Mouse (Mus musculus): ENCODE data around the gene Lama2.

Lama2 gene

GRCm38 (mm10) chr10:27619658-27620057 lies at the start of gene Lama2:
Gene Lama2 (minus strand): TSS chr10:27619758.
- no peak for DNase-seq

- no peak for DNase-seq
These were observed 44.8 kb upstream of the Lama2 start for GRCm38 (mm10) chr10:27664391-27664790.

GRCm38 (mm10) chr10:27663396-27663795 lies 43.8 kb upstream of the Lama2 start:
- no peak for DNase-seq

- DNase-seq = no peak
These were observed 34.6 kb upstream of the Lama2 start for GRCm38 (mm10) chr10:27654164-27654563.

- no peak for DNase-seq
These were observed 33.3 kb upstream of the Lama2 start for GRCm38 (mm10) chr10:27652694-27653335.

GRCm38 (mm10) chr10:27635721-27636120 lies 16.2 kb upstream of the Lama2 start:
- DNase-seq = no peak

- DNase-seq = no peak
These were observed 11.4 kb upstream of the Lama2 start for GRCm38 (mm10) chr10:27631002-27631401.

GRCm38 (mm10) chr10:27621697-27622449 lies 2.3 kb upstream of the Lama2 start:
- DNase-seq = no peak

GRCm38 (mm10) chr10:27617522-27618020 lies 2.0 kb downstream of the Lama2 start:
- no peak for DNase-seq

- DNase-seq = no peak
These were observed 2.7 kb downstream of the Lama2 start for GRCm38 (mm10) chr10:27616641-27617415.

- no peak for DNase-seq
These were observed 23.9 kb downstream of the Lama2 start for GRCm38 (mm10) chr10:27595675-27596074.

GRCm38 (mm10) chr10:27533217-27533616 lies 86.3 kb downstream of the Lama2 start:
- DNase-seq = no peak

GRCm38 (mm10) chr10:27508847-27509459 lies 110.6 kb downstream of the Lama2 start:
- DNase-seq = no peak

GRCm38 (mm10) chr10:27500863-27501262 lies 118.7 kb downstream of the Lama2 start:
- DNase-seq = no peak

- DNase-seq = no peak
These were observed 131.1 kb downstream of the Lama2 start for GRCm38 (mm10) chr10:27488452-27488851.

- no peak for DNase-seq
These were observed 135.5 kb downstream of the Lama2 start for GRCm38 (mm10) chr10:27484041-27484440.

- no peak for DNase-seq
These were observed 144.0 kb downstream of the Lama2 start for GRCm38 (mm10) chr10:27475540-27475939.

- DNase-seq = no peak
These were observed 151.3 kb downstream of the Lama2 start for GRCm38 (mm10) chr10:27468274-27468673.

GRCm38 (mm10) chr10:27413583-27414465 lies 205.7 kb downstream of the Lama2 start:
- no peak for DNase-seq

- no peak for DNase-seq
These were observed 228.8 kb downstream of the Lama2 start for GRCm38 (mm10) chr10:27390753-27391152.

- no peak for DNase-seq
These were observed 232.0 kb downstream of the Lama2 start for GRCm38 (mm10) chr10:27387531-27387930.

- no peak for DNase-seq
These were observed 234.9 kb downstream of the Lama2 start for GRCm38 (mm10) chr10:27384636-27385035.

Data from thymus, postnatal 25 days (tissue).